Mouse (Mus musculus) colon, adult 2 months (tissue): ENCODE measurements around the gene Noc2l. TPM values are rescaled to one million over a fixed set of nuclear protein-coding genes. Genes with fewer than 3 reads are reported as not detected.

ENCODE experiments used
- polyA plus RNA-seq: library from polyadenylated mRNA; depleted of rRNA; stranded (reverse); fragments of >200 nt; gene quantifications from 2 replicates; pipeline ENCODE4 v1.2.3, GENCODE M21; 2012; rRNA removed

Noc2l gene
- polyA plus RNA-seq = 55.0 and 58.5 TPM in 2 replicates

DNA sequence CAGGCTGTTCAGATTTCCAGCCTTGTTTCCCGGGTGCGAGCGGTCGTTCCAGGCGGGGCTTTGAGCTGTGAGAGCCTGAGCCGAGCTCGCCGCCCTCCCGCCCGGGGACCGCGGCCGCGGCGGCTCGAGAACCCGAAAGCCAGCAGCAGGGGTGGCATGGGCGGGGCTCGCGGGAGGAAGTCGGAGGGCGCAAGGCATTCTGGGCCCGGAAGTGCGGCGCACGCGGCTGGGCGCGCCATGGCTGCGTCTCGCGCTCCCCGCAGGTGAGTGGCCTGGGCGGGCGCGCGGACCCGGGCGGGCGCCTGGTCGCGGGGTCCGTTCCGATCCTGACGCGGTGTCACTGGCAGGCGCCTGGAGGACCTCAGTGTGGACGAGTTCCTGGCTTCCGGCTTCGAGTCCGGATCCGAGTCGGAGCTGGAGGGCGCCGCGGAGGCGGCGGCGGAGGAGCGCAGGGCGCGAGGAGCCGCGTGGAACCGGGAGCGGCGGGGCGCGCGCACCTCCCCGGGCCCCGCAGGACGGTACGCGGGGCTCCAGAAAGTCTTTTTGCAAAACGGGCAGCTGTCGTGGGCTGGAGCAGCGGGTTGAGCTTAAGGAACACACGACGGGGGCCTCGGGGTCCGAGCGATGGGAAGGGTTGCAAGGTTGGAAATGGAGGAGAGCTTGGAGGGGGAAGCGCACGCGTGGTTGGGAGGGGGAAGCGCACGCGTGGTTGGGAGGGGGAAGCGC, at the start of gene Noc2l:
Noc2l (plus strand) TSS at position 203 of the 726 bp plus-strand sequence.

DNA sequence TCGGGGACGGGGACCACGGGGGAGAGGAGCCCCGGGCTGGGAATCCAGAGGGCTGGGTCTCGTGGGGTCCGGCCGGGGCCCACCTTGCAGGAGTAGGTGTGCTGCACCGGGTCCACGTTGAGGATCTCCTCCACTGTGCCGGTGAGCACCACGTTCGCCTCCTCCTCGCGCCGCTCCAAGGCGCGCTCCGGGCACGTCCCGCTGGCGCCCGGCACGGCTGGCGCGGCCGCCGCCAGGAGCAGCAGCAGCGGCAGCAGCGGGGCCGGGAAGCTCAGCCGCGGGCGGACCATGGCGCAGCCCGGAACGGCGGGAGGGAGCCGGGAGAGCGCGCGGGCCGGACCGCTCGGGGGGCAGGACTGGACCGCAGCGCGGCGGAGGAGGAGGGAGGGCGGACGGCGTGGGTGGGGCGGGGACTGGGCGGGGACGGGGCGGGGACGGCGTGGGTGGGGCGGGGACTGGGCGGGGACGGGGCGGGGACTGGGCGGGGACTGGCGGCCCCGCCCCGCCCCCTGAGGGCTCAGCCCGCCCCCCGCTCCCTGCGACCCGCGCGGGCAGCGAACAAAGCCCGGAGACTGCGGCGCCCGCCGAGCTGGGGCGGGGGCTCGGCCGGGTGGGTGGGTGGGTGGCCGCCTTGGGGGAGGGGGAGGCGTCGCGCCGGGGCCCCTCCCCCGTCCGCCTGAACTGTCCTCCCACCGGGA, 38.5 kb upstream of the Noc2l start, which contains the start of gene Agrn:
Agrn (minus strand) TSS at position 358 of the 698 bp plus-strand sequence.

DNA sequence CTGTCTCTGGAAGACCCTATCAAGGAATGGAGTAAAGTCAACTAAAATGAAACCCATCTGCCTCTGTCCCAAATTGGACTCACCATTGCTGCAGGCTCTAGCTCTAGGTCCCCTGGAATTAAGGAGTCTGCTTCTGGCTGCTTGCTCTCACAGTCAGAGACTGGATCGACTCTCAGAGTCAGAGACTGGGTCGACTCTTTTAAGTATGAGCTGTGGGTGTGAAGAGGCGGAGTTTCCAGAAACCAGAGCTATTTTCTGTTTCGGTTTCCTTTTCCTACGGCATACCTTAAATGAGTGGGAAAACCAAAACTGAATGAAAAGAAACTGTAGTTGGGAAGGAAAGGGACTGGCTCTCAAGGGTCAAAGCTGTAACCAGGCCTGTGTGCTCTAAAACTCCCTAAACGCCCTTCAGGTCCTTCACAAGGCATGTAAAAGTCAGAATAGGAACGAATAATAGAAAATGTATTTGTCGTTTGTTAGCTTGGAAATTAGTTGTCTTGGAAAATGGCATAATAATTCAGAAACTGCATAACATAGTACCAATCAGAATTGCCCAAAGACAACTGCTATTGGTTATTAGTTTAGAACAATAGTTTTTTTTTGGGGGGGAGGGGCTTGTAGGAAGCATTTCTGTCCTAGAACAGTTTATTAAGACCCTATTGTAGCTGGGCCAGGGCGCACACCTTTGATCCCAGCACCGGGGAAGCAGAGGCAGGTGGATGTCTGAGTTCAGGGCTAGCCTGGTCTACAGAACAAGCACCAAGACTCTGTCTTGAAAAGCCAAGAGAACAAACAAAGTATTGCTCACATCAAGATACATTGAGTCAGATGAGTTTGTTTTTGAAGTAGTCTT, 35.0 kb upstream of the Noc2l start, which contains the start of gene Isg15:
Isg15 (minus strand) TSS at position 196 of the 853 bp plus-strand sequence.

DNA sequence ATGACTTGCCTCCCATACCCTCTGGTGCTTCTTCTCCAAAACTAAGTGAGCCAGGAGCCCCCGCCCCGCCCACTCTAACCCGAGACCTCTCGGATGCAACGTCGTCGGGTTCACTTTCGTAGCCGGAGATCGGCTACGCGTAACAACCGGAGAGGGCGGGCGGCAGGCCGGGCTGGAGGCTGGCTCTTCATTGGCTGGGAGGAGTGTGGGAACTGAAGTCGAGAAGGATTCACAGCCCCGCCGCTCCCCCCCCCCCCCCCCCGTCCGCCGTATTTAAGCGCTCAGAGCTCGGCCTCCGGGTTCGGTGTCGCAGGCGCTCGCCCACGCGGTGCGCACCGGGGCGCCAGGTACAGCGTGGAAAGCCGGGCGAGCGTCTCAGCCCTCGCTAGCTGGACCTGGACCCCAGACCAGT, 32.8 kb upstream of the Noc2l start, which contains the start of gene AW011738:
AW011738 (plus strand) TSS at position 304 of the 412 bp plus-strand sequence.

DNA sequence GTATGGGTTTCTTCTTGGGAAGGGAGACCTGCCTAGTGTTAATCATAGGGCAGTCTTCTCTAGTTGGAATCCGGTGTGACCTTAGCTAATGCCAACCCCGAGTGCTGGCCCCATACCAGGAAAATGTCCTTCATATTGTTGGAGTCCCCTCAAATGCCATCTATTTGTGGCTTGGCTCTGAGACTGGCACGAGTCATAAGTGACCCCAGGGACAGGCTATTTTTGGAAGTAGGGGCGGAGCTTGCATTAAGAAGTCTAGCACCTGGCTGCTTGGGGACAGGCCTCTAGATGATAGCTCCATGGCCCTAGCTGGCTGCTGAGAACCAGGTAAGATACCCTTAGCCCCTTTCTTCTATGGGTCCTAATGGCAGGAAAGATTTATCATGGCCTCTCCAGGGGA, 20.2 kb upstream of the Noc2l start, which contains the start of gene Perm1:
Perm1 (plus strand) TSS at position 220 of the 400 bp plus-strand sequence.

DNA sequence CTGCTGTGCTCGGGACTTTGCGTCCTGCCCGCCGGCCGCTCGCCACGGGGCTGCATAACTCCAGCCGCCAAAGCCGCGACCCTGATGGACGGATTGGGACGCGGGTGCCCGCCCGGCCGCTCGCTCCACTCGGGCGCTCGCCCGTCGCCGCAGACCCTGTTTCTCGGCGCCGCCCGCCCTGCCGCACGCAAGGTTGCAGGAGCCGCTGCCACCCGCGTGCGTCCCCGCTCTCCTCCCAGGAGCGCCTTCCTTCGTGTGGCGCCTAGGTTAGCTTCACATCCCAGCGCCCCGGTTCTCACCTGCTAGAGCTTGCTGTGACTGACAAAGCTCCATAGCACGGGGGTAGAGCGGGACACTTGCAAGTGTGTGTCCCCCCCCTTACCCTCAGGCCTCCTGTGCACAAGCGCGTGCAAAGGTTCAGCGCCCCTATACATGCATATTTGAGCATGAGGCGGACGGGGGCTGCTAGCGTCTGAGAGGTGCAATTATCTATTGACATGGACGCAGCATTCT, 1.1 kb upstream of the Noc2l start, which contains the start of gene Plekhn1:
Plekhn1 (minus strand) TSS at position 157 of the 513 bp plus-strand sequence.

DNA sequence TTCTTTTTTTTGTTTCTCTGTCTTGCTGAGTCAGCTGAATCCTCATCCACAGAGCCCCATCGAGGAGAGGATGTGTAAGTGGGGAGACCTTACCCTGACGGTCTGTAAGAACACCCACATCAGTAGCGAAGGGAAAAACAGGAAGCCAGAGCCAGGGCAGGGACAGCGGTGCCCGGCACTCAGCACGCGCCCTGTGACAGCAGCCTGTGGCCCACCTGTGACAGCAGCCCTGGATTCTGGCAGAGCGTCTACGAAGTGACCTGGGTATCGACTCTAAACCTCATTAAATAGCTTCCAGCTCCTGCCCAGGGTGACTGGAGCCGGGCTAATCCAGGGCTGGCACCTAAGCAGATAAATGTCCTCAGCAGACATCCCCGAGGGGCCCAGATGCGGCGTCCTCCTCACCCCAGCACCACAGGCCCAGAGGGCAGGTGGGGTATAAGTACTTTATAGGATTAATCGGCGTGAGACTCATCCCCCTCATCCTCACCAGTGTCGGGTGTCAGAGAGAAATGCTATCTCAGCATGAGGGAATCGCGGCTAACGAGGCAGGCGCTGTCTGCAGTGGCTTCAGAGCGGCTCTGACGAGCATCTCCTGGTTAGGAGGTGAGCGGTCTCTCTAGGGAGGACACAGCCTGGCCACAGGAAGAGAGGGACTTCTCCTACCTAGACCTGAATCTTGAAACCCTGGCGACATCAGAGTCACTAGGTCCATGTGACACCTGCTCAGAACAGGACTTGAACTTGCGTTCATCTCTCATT, 19.4 kb downstream of the Noc2l start, which contains the start of gene Samd11:
Samd11 (minus strand) TSS at position 580 of the 762 bp plus-strand sequence.

Other genes with a start within 250 kb of the Noc2l start
- gene B3galt6, start 243.4 kb upstream of the Noc2l start, polyA plus RNA-seq = 9.6 and 10.5 TPM in 2 replicates
- 61.7 and 70.0 TPM in 2 replicates for gene Sdf4, start 243.1 kb upstream of the Noc2l start, polyA plus RNA-seq
- gene Tnfrsf4, start 222.2 kb upstream of the Noc2l start, polyA plus RNA-seq = 5.3 and 6.2 TPM in 2 replicates
- 5.0 and 6.4 TPM in 2 replicates for gene Tnfrsf18, start 209.8 kb upstream of the Noc2l start, polyA plus RNA-seq
- 27.0 and 29.4 TPM in 2 replicates for gene Ttll10, start 176.6 kb upstream of the Noc2l start, polyA plus RNA-seq
- gene 9430015G10Rik, start 126.0 kb upstream of the Noc2l start, polyA plus RNA-seq = 14.3 and 19.4 TPM in 2 replicates
- 0.47 and 0.79 TPM in 2 replicates for gene Rnf223, start 105.5 kb upstream of the Noc2l start, polyA plus RNA-seq
- gene Agrn, start 38.5 kb upstream of the Noc2l start, polyA plus RNA-seq = 54.9 and 60.1 TPM in 2 replicates
- 5.8 and 9.0 TPM in 2 replicates for gene Isg15, start 35.2 kb upstream of the Noc2l start, polyA plus RNA-seq
- gene AW011738, start 32.7 kb upstream of the Noc2l start, polyA plus RNA-seq = 1.1 and 1.2 TPM in 2 replicates
- 0.05 and 0.13 TPM in 2 replicates for gene Perm1, start 20.1 kb upstream of the Noc2l start, polyA plus RNA-seq
- gene Plekhn1, start 1.2 kb upstream of the Noc2l start, polyA plus RNA-seq = 50.0 and 54.1 TPM in 2 replicates
- 0.29 and 1.1 TPM in 2 replicates for gene Samd11, start 19.6 kb downstream of the Noc2l start, polyA plus RNA-seq
- not detected in 2 replicates for gene Vmn2r-ps159, start 95.1 kb downstream of the Noc2l start, polyA plus RNA-seq